Mouse (Mus musculus) thymus, adult 2 months (tissue): Measurements from ENCODE around the gene Mpl. TPM values are rescaled to one million over a fixed set of nuclear protein-coding genes. Genes with fewer than 3 reads are reported as not detected.

Experiments
- DNase-seq: peaks from one replicate; pipeline ENCODE4 v3.0.0; 2021
- H3K27ac ChIP-seq: fragments of 200-500 bp; 2 replicates; pipeline ENCODE4 v1.5.1; 2012; ENCODE audit warnings: low read length, control low read depth; ENCODE audit not compliant: control insufficient read depth, insufficient read depth
- H3K27me3 ChIP-seq: fragments of 200-500 bp; 2 replicates; pipeline ENCODE4 v1.6.1; 2012; ENCODE audit warnings: mild to moderate bottlenecking, low read length, moderate library complexity, mixed read lengths; ENCODE audit not compliant: control insufficient read depth, insufficient read depth
- H3K36me3 ChIP-seq: fragments of 200-500 bp; 2 replicates; pipeline ENCODE4 v1.6.1; 2012; ENCODE audit warnings: mild to moderate bottlenecking, low read length, moderate library complexity; ENCODE audit not compliant: control insufficient read depth, insufficient read depth
- H3K4me1 ChIP-seq: fragments of 200-500 bp; replicated peaks from 2 replicates; pipeline ENCODE4 v1.6.1; 2012; ENCODE audit warnings: low read length; ENCODE audit not compliant: control insufficient read depth, insufficient read depth
- H3K4me3 ChIP-seq: fragments of 200-500 bp; 2 replicates; pipeline ENCODE4 v1.5.1; 2012; ENCODE audit warnings: mild to moderate bottlenecking, low read length, control low read depth, moderate library complexity; ENCODE audit not compliant: control insufficient read depth, insufficient read depth
- CTCF ChIP-seq: fragments of 200-500 bp; IDR thresholded peaks from 2 replicates; pipeline ENCODE4 v1.5.1; 2012; ENCODE audit warnings: mild to moderate bottlenecking, control low read depth, low read length, moderate library complexity, borderline replicate concordance; ENCODE audit not compliant: control insufficient read depth, poor library complexity, insufficient read depth; ENCODE audit errors: extremely low read depth
- POLR2A ChIP-seq: fragments of 200-500 bp; IDR thresholded peaks from 2 replicates; pipeline ENCODE4 v1.6.1; 2012; ENCODE audit warnings: mild to moderate bottlenecking, low read length, control low read depth, moderate library complexity; ENCODE audit not compliant: control insufficient read depth, poor library complexity, insufficient read depth; ENCODE audit errors: extremely low read depth
- WGBS: fragments of 180-500 bp; shearing (Covaris S2); methylation state at CpG from one replicate; pipeline ENCODE4 v1.1.7; 2018; 5-methylcytosine and 5-hydroxymethylcytosine counted together
- polyA plus RNA-seq: library from polyadenylated mRNA; depleted of rRNA; stranded (reverse); fragments of >200 nt; gene quantifications from 2 replicates; pipeline ENCODE4 v1.2.3, GENCODE M21; 2012

Mpl gene
- polyA plus RNA-seq, 1 experiment: 0.28 TPM

DNA sequence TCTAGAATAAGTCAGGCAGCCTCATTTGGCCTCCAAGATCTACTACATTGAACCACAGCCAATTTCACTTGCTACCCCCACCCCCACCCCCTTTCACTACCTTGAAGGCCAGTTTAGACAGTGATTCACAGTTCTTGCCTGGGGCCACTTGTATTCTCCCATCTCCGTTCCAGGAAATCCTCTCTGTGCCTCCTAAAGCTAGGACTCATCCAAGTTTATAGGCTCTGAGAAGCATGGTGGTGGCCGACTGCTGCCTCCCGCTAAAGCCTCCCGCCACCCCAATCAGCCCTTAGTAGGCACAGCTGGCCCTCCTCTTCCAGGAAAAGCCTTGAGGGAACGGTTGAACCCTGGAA, 29.9 kb downstream of the Mpl start:
- no peak for DNase-seq
- Histone ChIP-seq H3K27ac (peak overlapping the region; percentile 28; the same call in 1 of the 2 replicates), H3K27me3 (no peaks in the 10 kb centered on the region), H3K4me3 (peak overlapping the region; percentile 79), H3K4me1 (peaks cover 17% of the 10 kb centered on the region), H3K36me3 (peaks cover 18% of the 10 kb centered on the region)
- TF ChIP-seq POLR2A: no peak
- no peak for TF ChIP-seq CTCF
- 13% methylated on average over 5 of the region's 5 CpGs for WGBS

- no peak overlapping the region for H3K4me3 ChIP-seq
- 93% methylated on average over 1 of the region's 1 CpGs for WGBS
- no peak for DNase-seq
- no peaks in the 10 kb centered on the region for H3K27me3 ChIP-seq
- no peak for TF ChIP-seq CTCF
- no peak for TF ChIP-seq POLR2A
- no peak overlapping the region for H3K27ac ChIP-seq
- H3K4me1 ChIP-seq: peaks cover 17% of the 10 kb centered on the region
- H3K36me3 ChIP-seq: peaks cover 3% of the 10 kb centered on the region
These were observed 31.9 kb downstream of the Mpl start for GRCm38 (mm10) chr4:118425374-118425773.

- whole genome bisulfite sequencing: 94% methylated on average over 4 of the region's 4 CpGs
- no peak overlapping the region for H3K27ac ChIP-seq
- no peak for DNase-seq
- H3K36me3 ChIP-seq: peaks cover 3% of the 10 kb centered on the region; the same call in 1 of the 2 replicates
- TF ChIP-seq POLR2A: no peak
- TF ChIP-seq CTCF: no peak
- H3K4me3 ChIP-seq: no peak overlapping the region
- H3K27me3 ChIP-seq: no peaks in the 10 kb centered on the region
- H3K4me1 ChIP-seq: peaks cover 15% of the 10 kb centered on the region
These were observed 32.7 kb downstream of the Mpl start for GRCm38 (mm10) chr4:118424541-118425160.

DNA sequence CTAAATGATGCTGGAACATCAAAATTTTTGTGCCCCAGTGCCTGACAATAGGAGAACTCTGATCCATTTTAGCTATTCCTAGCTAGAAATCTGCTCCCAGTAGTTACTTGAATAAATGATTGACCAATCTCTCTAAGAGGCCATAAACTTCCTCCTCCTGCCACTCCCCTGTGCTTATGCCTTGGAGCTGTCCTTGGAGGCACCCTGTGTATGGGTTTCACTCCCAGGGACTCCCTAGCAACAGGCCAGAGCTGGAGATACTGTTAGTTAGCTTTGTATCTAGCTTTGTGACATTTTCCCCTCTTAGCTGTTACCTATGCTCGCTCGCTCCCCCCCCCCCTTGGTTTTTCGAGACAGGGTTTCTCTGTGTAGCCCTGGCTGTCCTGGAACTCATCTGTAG, 35.9 kb downstream of the Mpl start:
- Histone ChIP-seq H3K27me3 (no peaks in the 10 kb centered on the region), H3K4me1 (no peaks in the 10 kb centered on the region), H3K36me3 (peaks cover 17% of the 10 kb centered on the region), H3K27ac (no peak overlapping the region), H3K4me3 (no peak overlapping the region)
- TF ChIP-seq CTCF: no peak
- TF ChIP-seq POLR2A: no peak
- no peak for DNase-seq
- WGBS: 100% methylated on average over 3 of the region's 3 CpGs

DNA sequence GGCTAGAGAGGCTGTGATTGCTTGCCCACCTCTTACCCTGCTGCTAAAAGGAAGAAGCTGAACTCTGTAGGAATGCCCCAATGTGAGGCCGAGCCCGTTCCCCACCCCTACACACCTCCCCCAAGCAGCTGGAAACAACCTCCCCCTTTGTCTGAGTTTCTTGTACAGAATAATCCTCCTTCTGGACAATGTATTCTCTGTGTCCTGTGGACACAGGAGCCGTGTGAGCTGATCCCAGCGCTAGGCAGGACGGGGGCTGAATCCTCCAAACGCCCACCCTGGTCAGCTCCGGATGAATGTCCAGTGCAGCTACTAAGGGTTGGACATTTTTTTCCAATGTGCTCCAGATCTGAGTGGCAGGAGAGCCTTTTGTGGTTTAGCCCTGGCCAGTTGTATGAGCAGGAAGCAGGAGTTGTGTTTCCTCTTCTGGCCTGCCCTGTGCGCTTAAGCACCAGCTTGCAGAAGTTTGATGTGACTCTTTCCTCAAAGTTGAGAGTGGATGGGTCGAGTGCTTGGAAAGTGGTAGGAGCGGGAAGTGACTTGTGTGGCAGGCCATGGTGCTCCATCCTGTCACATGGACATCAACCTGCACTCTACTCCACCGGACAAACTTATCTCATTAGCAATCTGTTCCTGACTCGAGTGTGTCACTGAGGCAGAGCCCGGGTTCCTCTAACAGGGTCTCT, 40.1 kb downstream of the Mpl start:
- WGBS: 94% methylated on average over 13 of the region's 13 CpGs
- no peaks in the 10 kb centered on the region for H3K27me3 ChIP-seq
- no peaks in the 10 kb centered on the region for H3K4me1 ChIP-seq
- H3K4me3 ChIP-seq: no peak overlapping the region
- TF ChIP-seq CTCF: no peak
- TF ChIP-seq POLR2A: no peak
- H3K27ac ChIP-seq: no peak overlapping the region
- H3K36me3 ChIP-seq: peaks cover 50% of the 10 kb centered on the region
- DNase-seq: no peak

DNA sequence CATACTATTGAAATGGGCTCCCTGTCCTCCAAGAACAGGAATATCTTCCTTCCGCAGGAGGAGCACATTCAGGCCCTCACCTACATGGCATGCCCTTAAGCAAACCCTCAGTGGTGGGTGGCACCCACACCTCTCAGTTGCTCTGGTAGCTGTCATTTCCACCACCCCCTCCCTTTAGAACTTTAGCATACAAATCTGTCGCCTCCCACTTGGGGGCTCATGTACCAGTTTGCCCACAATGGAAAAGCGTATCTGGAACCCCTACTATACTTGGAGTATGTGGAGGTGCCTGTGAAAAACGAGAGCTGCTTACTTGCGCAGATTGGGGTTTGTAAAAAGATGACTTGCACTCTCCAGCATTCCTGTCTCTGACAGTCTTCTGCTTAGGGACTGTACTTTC, 41.0 kb downstream of the Mpl start:
- H3K27me3 ChIP-seq: no peaks in the 10 kb centered on the region
- H3K4me3 ChIP-seq: no peak overlapping the region
- peaks cover 54% of the 10 kb centered on the region for H3K36me3 ChIP-seq
- no peak overlapping the region for H3K27ac ChIP-seq
- no peak for TF ChIP-seq POLR2A
- no peak for TF ChIP-seq CTCF
- 98% methylated on average over 5 of the region's 5 CpGs for WGBS
- no peaks in the 10 kb centered on the region for H3K4me1 ChIP-seq
- DNase-seq: no peak
